Mouse (Mus musculus) forebrain, embryonic 10.5 days (tissue): ENCODE data around the gene Gpr149. TPM values are rescaled to one million over a fixed set of nuclear protein-coding genes. Genes with fewer than 3 reads are reported as not detected.

Source experiments
- DNase-seq: peaks from one replicate; pipeline ENCODE4 v3.0.0-alpha.2; 2017; ENCODE audit warnings: low spot score; ENCODE audit errors: extremely low spot score
- H3K27ac ChIP-seq: fragments of 300-500 bp; sonication (generic); 2 replicates; pipeline ENCODE4 v1.5.1; 2016; ENCODE audit warnings: mild to moderate bottlenecking
- H3K27me3 ChIP-seq: fragments of 300-500 bp; sonication (generic); 2 replicates; pipeline ENCODE4 v1.6.1; 2016; ENCODE audit warnings: mild to moderate bottlenecking; ENCODE audit not compliant: poor library complexity, severe bottlenecking
- H3K36me3 ChIP-seq: fragments of 300-500 bp; sonication (generic); replicated peaks from 2 replicates; pipeline ENCODE4 v1.6.1; 2016; ENCODE audit warnings: mild to moderate bottlenecking, moderate library complexity
- H3K4me1 ChIP-seq: fragments of 300-500 bp; sonication (generic); 2 replicates; pipeline ENCODE4 v1.6.1; 2016
- H3K4me3 ChIP-seq: fragments of 300-500 bp; sonication (generic); 2 replicates; pipeline ENCODE4 v1.5.1; 2016; ENCODE audit warnings: mild to moderate bottlenecking, moderate library complexity
- H3K9me3 ChIP-seq: fragments of 300-500 bp; sonication (generic); 2 replicates; pipeline ENCODE4 v1.6.1; 2016; ENCODE audit warnings: mild to moderate bottlenecking, moderate library complexity
- WGBS: fragments of 180-500 bp; shearing (Covaris S2); methylation state at CpG from one replicate; pipeline ENCODE4 v1.1.7; 2016; 5-methylcytosine and 5-hydroxymethylcytosine counted together
- polyA plus RNA-seq: library from polyadenylated mRNA; unstranded; fragments of >200 nt; fragmentation: Nextera tagmentation; extraction: Ambion mirVana; gene quantifications from 2 replicates; pipeline ENCODE4 v1.2.1, GENCODE M21; 2016

Gene Gpr149
- polyA plus RNA-seq, result 0.05 and 0.07 TPM in 2 replicates

- peaks cover 15% of the 10 kb centered on the region for H3K4me1 ChIP-seq
- peaks cover 34% of the 10 kb centered on the region for H3K27me3 ChIP-seq
- 81% methylated on average over 1 of the region's 1 CpGs for WGBS
- peak within 1 kb of the TSS; percentile 63 for H3K4me3 ChIP-seq
- H3K36me3 ChIP-seq, result no peaks in the 10 kb centered on the region
- no peak for DNase-seq
- H3K9me3 ChIP-seq, result no peaks in the 10 kb centered on the region
- no peak within 1 kb of the TSS for H3K27ac ChIP-seq
These were observed at the start of gene Gpr149 for GRCm38 (mm10) chr3:62604973-62605372. Gene Gpr149 (minus strand): TSS chr3:62605140.

GRCm38 (mm10) chr3:62650551-62650950 lies 45.6 kb upstream of the Gpr149 start:
- Histone ChIP-seq H3K4me1 (no peaks in the 10 kb centered on the region), H3K4me3 (no peak overlapping the region), H3K36me3 (no peaks in the 10 kb centered on the region), H3K27me3 (no peaks in the 10 kb centered on the region), H3K9me3 (no peaks in the 10 kb centered on the region), H3K27ac (no peak overlapping the region)
- 95% methylated on average over 1 of the region's 1 CpGs for WGBS
- no peak for DNase-seq

GRCm38 (mm10) chr3:62610861-62611260 lies 5.9 kb upstream of the Gpr149 start:
- no peak overlapping the region for H3K27ac ChIP-seq
- no peak for DNase-seq
- H3K27me3 ChIP-seq, result no peaks in the 10 kb centered on the region
- WGBS, result 76% methylated on average over 3 of the region's 3 CpGs
- no peaks in the 10 kb centered on the region for H3K9me3 ChIP-seq
- H3K36me3 ChIP-seq, result no peaks in the 10 kb centered on the region
- H3K4me3 ChIP-seq, result no peak overlapping the region
- H3K4me1 ChIP-seq, result no peaks in the 10 kb centered on the region

GRCm38 (mm10) chr3:62605931-62606330 lies 991 bp upstream of the Gpr149 start:
- no peak for DNase-seq
- H3K36me3 ChIP-seq, result no peaks in the 10 kb centered on the region
- no peaks in the 10 kb centered on the region for H3K9me3 ChIP-seq
- H3K27me3 ChIP-seq, result peaks cover 34% of the 10 kb centered on the region
- WGBS, result 93% methylated on average over 2 of the region's 2 CpGs
- no peak overlapping the region for H3K4me3 ChIP-seq
- no peak overlapping the region for H3K27ac ChIP-seq
- H3K4me1 ChIP-seq, result peaks cover 15% of the 10 kb centered on the region

- H3K36me3 ChIP-seq, result no peaks in the 10 kb centered on the region
- 20% methylated on average over 10 of the region's 10 CpGs for WGBS
- DNase-seq, result no peak
- H3K9me3 ChIP-seq, result no peaks in the 10 kb centered on the region
- peaks cover 34% of the 10 kb centered on the region for H3K27me3 ChIP-seq
- H3K4me3 ChIP-seq, result peak overlapping the region; percentile 63
- 0 out of 2 replicates have a peak overlapping the region, but pooled peaks have one; percentile 35 for H3K27ac ChIP-seq
- H3K4me1 ChIP-seq, result peaks cover 15% of the 10 kb centered on the region
These were observed 921 bp downstream of the Gpr149 start for GRCm38 (mm10) chr3:62604047-62604391.

GRCm38 (mm10) chr3:62603231-62604046 lies 1.5 kb downstream of the Gpr149 start:
- Histone ChIP-seq H3K4me1 (peaks cover 15% of the 10 kb centered on the region), H3K9me3 (no peaks in the 10 kb centered on the region), H3K27me3 (peaks cover 34% of the 10 kb centered on the region), H3K36me3 (no peaks in the 10 kb centered on the region), H3K27ac (0 out of 2 replicates have a peak overlapping the region, but pooled peaks have one; percentile 35), H3K4me3 (peak overlapping the region; percentile 63)
- DNase-seq, result peak; percentile 37
- 1% methylated on average over 40 of the region's 40 CpGs for WGBS

GRCm38 (mm10) chr3:62602466-62602865 lies 2.5 kb downstream of the Gpr149 start:
- H3K4me3 ChIP-seq, result no peak overlapping the region
- H3K27ac ChIP-seq, result no peak overlapping the region
- 78% methylated on average over 9 of the region's 9 CpGs for WGBS
- H3K9me3 ChIP-seq, result no peaks in the 10 kb centered on the region
- DNase-seq, result no peak
- H3K27me3 ChIP-seq, result peaks cover 34% of the 10 kb centered on the region
- H3K4me1 ChIP-seq, result peaks cover 15% of the 10 kb centered on the region
- H3K36me3 ChIP-seq, result no peaks in the 10 kb centered on the region

- Histone ChIP-seq H3K36me3 (no peaks in the 10 kb centered on the region), H3K27me3 (no peaks in the 10 kb centered on the region), H3K4me1 (no peaks in the 10 kb centered on the region), H3K4me3 (no peak overlapping the region), H3K9me3 (no peaks in the 10 kb centered on the region), H3K27ac (no peak overlapping the region)
- DNase-seq, result peak; percentile 31
- 27% methylated on average over 7 of the region's 7 CpGs for WGBS
These were observed 10.1 kb downstream of the Gpr149 start for GRCm38 (mm10) chr3:62594842-62595241.

GRCm38 (mm10) chr3:62585072-62585471 lies 19.9 kb downstream of the Gpr149 start:
- H3K27me3 ChIP-seq, result no peaks in the 10 kb centered on the region
- H3K9me3 ChIP-seq, result no peaks in the 10 kb centered on the region
- no peak for DNase-seq
- H3K27ac ChIP-seq, result no peak overlapping the region
- no peaks in the 10 kb centered on the region for H3K36me3 ChIP-seq
- no peaks in the 10 kb centered on the region for H3K4me1 ChIP-seq
- 90% methylated on average over 1 of the region's 1 CpGs for WGBS
- no peak overlapping the region for H3K4me3 ChIP-seq

GRCm38 (mm10) chr3:62527593-62527992 lies 77.3 kb downstream of the Gpr149 start:
- H3K27me3 ChIP-seq, result no peaks in the 10 kb centered on the region
- no peaks in the 10 kb centered on the region for H3K4me1 ChIP-seq
- no peaks in the 10 kb centered on the region for H3K9me3 ChIP-seq
- no peaks in the 10 kb centered on the region for H3K36me3 ChIP-seq
- H3K4me3 ChIP-seq, result no peak overlapping the region
- 75% methylated on average over 5 of the region's 5 CpGs for WGBS
- no peak overlapping the region for H3K27ac ChIP-seq
- no peak for DNase-seq

- no peaks in the 10 kb centered on the region for H3K4me1 ChIP-seq
- WGBS, result 56% methylated on average over 4 of the region's 4 CpGs
- H3K36me3 ChIP-seq, result no peaks in the 10 kb centered on the region
- no peak for DNase-seq
- H3K4me3 ChIP-seq, result no peak overlapping the region
- no peaks in the 10 kb centered on the region for H3K27me3 ChIP-seq
- no peak overlapping the region for H3K27ac ChIP-seq
- H3K9me3 ChIP-seq, result no peaks in the 10 kb centered on the region
These were observed 77.8 kb downstream of the Gpr149 start for GRCm38 (mm10) chr3:62527160-62527559.

GRCm38 (mm10) chr3:62507206-62507647 lies 97.7 kb downstream of the Gpr149 start:
- 44% methylated on average over 5 of the region's 5 CpGs for WGBS
- Histone ChIP-seq H3K36me3 (peaks cover 4% of the 10 kb centered on the region), H3K27me3 (no peaks in the 10 kb centered on the region), H3K4me3 (peak overlapping the region; percentile 92), H3K4me1 (peaks cover 16% of the 10 kb centered on the region), H3K27ac (peak overlapping the region; percentile 97), H3K9me3 (no peaks in the 10 kb centered on the region)
- no peak for DNase-seq

- under 1% methylated on average over 66 of the region's 66 CpGs for WGBS
- H3K36me3 ChIP-seq, result peaks cover 10% of the 10 kb centered on the region
- peak within 1 kb of the TSS; percentile 97 for H3K27ac ChIP-seq
- peaks cover 16% of the 10 kb centered on the region for H3K4me1 ChIP-seq
- peak within 1 kb of the TSS; percentile 92 for H3K4me3 ChIP-seq
- no peaks in the 10 kb centered on the region for H3K9me3 ChIP-seq
- DNase-seq, result peak; percentile 96
- H3K27me3 ChIP-seq, result no peaks in the 10 kb centered on the region
These were observed 98.3 kb downstream of the Gpr149 start, which contains the start of gene Dhx36 for GRCm38 (mm10) chr3:62506488-62507205. Gene Dhx36 (minus strand): TSS chr3:62507004.
